Mouse (Mus musculus) left cerebral cortex, postnatal 25 days (tissue): ENCODE results near the gene Olfr1417. TPM values are rescaled to one million over a fixed set of nuclear protein-coding genes. Genes with fewer than 3 reads are reported as not detected.
"Not testable (repeated sequence)": the region's sequence is repeated elsewhere in the genome, so short reads cannot be mapped to it uniquely, and the experiment has no call there.

ENCODE experiments used
- DNase-seq, 2 experiments: peaks; one replicate each; pipeline ENCODE4 v3.0.0; 2022; ENCODE audit warnings: low spot score in 2 of 2, mixed read lengths in 1 of 2
- intact Hi-C: fragments of 180-260 bp; cut with DNase I; formaldehyde crosslinking; loops from one replicate; pipeline ENCODE4 v1.15.1; 2025
- total RNA-seq, 2 experiments: library from RNA; stranded (reverse); gene quantifications; 2 replicates each; pipeline ENCODE4 v1.2.3; 2021

The Olfr1417 gene
- total RNA-seq: not detected

DNA sequence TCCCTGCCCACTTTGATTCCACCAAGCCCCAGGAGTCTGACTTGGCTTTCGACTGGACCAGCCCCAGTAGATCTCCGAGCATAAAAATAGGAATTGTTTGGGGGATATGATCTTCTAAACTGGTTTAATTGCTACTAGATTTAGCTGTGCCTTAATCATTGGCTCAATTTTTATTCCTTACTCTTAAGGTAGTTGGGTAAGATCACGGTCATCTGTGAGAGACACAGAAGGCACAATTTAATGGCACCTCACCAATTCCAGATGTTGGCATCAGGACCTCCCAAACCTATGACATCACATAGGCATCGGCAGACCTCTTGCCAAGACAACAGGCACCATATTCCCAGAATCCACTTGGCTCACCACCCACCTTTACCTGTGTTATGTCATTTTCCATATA lies at the start of gene Olfr1417:
Gene Olfr1417 (minus strand): TSS at position 101 of the 400 bp plus-strand sequence.
- intact Hi-C loops: no loop called here
- no peak for DNase-seq

DNA sequence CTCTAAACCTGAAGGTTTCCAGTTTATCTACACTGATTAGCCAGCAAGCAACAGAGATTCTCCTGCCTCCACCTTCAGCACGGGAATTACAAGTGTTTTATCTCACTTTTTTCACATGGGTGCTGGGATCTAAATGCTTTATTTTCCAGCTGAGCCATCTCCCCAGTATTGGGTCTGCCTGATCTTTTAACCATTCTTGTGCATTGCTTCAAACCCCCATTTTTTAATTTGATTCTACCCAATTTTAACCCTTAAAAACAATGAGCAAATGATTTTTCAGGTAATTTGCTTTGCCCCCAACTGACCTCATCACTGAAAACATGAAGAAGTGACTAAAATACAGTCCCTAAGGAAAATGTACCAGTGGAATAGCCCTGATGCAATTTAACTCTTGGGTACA lies 47.2 kb upstream of the Olfr1417 start, which contains the start of gene Olfr1420:
Gene Olfr1420 (plus strand): TSS at position 301 of the 400 bp plus-strand sequence.
- no peak for DNase-seq
- intact Hi-C loops: no loop called here

DNA sequence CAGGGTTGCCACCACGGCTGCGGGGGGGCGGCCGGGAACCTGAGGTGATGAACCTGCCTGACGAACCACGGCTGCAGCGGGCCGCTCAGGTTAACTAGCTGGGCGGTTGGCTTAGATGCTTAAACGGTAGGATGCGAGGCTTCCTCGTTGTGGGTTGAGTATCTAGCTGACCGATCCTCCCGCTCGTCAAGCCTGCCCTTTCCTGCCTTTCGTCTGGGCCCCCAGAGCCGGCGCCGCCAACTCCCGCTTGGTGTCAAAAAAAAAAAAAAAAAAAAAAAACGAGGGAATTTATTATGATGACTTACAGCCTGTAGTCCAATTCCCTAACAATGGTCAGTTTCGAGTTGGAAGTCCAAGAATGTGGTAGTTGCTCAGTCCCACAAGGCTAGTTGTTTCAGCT lies 39.4 kb upstream of the Olfr1417 start:
- intact Hi-C loops, DNase-seq: not testable (repeated sequence)

DNA sequence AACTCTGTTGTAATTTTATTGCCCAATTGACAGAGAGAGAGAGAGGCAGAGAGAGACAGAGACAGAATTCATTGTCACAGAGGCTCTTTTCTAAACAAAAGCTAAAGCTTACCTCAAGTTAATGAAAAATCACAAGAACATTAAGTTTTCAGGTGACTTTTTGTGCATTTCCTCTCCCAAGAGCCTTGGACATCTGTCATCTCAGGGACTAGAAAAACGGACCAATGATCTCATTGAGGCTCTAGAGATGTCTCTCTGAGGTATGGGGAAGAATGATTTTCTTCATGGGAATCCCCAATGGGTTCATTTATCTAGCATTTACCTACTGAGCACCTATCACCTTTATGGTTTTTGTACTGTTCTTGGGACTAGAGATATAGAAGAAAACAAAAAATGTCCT lies 36.0 kb upstream of the Olfr1417 start, which contains the start of gene Olfr1419:
Gene Olfr1419 (minus strand): TSS at position 101 of the 400 bp plus-strand sequence.
- no peak for DNase-seq
- intact Hi-C loops: no loop called here

DNA sequence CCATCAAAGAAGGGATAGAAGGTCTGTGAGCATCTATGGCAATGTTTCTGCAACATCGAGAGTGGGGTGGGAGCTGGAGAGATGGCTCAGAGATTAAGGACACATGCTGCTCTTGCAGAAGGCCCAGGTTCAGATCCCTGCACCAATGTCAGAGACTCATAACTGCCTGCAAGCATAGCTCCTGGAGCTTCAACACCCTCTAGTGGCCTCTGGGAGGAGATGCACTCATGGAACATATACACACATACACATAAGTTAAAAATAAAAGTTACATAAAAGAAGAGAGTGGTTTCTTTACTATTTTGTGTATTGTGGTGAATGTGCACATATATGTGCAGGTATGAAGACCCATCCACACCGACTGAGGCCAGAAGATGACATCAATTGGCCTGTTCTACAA lies 28.8 kb upstream of the Olfr1417 start:
- intact Hi-C loops: no loop called here
- no peak for DNase-seq

DNA sequence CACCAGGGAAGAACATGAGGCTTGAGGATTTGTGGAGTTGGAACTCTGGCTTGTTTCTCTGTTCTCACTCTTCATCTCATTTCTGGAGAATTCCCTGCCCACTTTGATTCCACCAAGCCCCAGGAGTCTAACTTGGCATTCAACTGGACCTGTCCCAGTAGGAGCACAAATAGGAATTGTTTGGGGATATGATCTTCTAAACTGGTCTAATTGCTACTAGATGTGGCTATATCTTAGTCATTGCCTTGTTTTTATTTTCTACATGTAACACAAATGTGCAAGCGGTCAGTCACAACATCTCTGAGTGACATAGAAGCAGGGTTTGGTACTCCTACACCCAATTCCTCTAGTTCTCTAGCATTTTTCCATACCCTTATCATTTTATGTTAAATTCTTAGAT lies 21.9 kb upstream of the Olfr1417 start, which contains the start of gene Olfr1418:
Gene Olfr1418 (minus strand): TSS at position 101 of the 400 bp plus-strand sequence.
- no peak for DNase-seq
- intact Hi-C loops: no loop called here

DNA sequence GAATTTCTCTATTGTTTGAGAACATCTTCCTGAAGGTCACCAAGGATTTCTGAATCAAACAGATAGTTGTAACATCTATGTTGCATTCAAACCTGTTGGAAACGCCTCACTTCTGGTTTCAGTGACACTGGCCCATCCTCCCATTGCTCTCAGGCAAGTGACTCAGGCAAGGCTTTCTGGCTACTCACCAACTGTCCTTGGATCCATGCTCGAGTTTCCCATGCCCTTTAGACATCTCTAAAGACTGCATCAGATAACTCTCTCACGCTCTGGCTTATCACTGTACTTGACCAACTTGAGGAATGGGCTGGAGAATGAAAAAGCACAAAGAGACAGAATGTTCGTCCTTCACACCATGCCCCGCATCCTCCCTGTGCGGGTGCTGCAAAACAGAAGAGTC lies 17.5 kb upstream of the Olfr1417 start:
- no peak for DNase-seq
- intact Hi-C loops: no loop called here

DNA sequence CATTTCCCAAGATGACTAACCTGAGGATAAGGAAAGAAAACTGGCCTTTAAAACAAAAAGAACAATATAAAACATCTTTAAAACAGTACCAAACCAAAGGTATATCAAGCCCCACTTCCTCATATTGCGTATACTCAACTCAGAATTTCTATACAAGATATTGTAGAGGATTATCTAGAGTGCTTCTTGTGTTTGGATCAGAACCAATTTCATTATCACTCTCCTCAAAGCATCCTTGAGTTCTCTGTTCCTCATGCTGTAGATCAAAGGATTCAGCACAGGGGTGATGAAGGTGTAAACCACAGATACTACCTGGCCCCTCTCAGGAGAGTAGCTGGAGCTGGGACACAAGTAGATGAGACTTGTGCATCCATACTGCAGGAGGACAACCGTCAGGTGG lies 15.8 kb upstream of the Olfr1417 start:
- intact Hi-C loops: no loop called here
- no peak for DNase-seq

DNA sequence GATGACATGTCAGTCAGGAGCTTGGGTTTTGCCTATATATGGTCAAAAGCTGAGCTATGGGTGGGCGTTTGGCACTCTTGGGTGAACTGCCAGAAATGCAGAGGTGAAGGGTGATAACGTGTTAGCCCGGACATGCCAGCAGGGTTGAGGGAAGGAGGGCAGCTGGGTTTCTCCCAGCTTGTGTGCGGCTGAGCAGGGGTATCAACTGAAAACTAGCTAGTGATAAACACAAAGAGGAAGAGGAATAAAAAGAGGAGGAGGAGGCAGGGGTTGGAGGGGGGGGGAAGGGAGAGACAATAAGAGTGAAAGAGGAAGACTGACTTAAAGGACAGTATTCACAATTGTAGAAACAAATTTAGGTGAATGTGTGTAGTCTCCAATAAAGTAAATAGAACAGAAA lies 13.6 kb upstream of the Olfr1417 start:
- DNase-seq: no peak
- intact Hi-C loops: no loop called here

DNA sequence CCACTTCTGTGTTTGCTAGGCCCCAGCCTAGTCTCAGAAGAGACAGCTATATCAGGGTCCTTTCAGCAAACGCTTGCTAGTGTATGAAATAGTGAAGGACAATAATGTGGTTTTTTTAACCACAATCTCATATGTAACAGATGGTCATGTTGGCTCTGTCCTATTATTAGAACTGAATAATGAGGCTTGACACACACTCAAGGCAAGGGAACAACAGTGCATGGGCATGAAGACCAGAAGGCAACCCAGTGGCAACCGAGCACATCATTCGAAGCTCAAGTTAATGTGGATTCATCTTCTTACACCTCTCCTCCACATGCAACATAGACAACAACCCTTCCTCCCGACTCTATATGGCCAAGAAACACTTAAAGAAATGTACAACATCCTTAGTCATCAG lies 7.3 kb upstream of the Olfr1417 start:
- intact Hi-C loops: no loop called here

DNA sequence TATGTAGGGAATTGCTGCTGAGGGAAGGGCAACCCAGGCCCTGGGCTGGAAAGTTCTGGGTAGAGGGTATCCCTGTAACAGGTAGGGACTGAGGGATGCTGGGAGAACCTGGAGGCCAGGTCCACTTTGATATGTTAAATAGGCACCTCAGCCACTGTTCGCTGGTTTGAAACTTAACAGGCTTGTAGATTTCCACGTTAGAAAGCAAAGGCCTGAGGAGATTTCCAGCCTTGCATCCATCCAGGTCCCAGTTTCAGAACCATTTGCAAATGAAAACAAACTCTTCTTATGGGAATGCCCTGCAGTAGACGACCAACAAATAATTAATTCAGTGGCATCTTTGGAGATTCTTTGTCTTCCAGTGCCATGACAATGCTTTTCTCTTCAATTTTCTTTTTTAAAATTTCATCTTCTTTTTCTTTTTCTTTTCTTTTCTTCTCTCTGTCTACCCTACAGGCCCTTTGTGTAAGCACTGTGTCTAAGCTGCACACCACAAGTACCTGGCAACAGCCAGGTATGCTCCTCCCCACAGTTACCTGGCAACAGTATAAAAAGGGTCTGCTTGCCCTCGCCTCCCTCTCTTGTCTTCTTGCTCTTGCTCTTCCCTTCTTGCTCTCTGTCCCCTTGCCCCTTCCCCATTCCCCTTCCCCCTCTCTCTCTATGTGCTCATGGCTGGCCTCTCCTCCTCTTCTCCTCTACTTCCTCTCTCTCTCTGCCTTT lies 15.5 kb downstream of the Olfr1417 start:
- no peak for DNase-seq
- intact Hi-C loops: no loop called here

More for the DNA sequence above, 7.3 kb upstream of the Olfr1417 start:
- peak in 1 of 2 experiments; percentile 24 for DNase-seq

DNA sequence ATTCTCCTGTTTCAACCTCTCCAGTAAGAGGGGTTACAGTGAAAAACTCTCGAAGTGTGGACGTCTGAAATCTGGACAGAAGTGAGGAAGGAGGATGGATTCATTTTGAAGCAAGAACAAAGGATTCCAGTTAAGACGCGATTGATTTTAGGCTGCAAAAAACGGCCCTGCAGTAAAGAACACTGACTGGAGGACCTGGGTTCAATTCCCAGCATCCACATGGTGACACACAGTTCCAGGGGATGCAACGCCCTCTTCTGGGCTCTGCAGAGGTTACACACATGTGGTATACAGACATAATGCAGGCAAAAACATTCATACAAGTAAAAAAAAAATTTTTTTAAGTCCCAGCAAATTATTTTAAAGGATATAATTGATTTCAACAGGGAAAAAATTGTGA lies 18.8 kb downstream of the Olfr1417 start:
- no peak for DNase-seq
- intact Hi-C loops: no loop called here

DNA sequence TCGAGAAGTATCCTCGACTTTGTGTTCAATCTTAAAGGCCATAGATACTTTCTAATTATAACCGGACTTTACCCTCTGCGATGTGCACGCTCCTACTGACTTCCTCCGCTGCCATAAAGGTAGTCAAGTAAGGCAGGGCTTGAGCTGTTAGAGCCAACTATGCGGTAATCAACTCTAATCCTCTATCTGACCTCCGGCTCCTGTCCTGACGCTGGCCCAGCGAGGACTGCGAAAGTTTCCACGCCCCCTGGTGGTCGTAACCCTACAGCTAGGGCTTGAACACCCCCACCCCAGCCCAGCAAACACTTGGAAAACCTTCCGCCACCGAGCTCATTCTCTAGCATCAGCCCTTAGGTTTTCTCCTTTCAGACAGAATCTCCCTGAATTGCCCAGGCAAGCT lies 19.2 kb downstream of the Olfr1417 start:
- DNase-seq: peak; percentile 39 to 40
- intact Hi-C loops: loop anchor here (2.0 kb wide), 2 partner anchors 43 to 93 kb away; partner anchors contain the start of gene Patl1

DNA sequence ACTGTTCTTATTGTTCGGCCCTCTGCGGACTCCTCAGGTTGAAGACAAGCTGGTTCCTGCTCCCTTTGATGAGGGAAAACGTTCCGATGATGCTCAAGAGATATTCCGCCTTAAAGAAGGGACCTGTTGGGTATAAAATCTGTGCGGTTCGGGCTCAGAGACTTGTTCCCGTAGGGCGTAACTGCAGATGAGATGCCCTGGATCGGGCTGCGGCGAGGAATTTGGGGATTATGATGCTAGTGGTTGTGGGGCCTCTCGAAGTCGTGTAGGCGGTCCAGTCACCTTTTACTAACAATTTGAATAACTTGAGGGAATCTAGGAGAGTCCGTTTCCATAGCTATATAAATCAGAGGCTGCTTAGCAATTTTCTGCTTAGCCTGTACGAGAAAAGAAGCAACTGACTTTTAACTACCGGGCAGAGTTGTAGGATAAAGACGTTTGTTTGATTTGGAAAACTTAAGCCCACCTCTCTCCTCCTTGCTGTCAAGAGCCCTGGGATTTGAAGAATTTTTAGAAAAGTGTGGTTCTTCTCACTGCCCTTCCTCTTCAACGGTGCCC lies 19.8 kb downstream of the Olfr1417 start, which contains the start of gene Stx3:
Gene Stx3 (minus strand): TSS at position 261 of the 558 bp plus-strand sequence.
- peak in 1 of 2 experiments; percentile 31 for DNase-seq
- intact Hi-C loops: loop anchor here (2.0 kb wide), 2 partner anchors 42 to 94 kb away; partner anchors contain the start of gene Patl1

DNA sequence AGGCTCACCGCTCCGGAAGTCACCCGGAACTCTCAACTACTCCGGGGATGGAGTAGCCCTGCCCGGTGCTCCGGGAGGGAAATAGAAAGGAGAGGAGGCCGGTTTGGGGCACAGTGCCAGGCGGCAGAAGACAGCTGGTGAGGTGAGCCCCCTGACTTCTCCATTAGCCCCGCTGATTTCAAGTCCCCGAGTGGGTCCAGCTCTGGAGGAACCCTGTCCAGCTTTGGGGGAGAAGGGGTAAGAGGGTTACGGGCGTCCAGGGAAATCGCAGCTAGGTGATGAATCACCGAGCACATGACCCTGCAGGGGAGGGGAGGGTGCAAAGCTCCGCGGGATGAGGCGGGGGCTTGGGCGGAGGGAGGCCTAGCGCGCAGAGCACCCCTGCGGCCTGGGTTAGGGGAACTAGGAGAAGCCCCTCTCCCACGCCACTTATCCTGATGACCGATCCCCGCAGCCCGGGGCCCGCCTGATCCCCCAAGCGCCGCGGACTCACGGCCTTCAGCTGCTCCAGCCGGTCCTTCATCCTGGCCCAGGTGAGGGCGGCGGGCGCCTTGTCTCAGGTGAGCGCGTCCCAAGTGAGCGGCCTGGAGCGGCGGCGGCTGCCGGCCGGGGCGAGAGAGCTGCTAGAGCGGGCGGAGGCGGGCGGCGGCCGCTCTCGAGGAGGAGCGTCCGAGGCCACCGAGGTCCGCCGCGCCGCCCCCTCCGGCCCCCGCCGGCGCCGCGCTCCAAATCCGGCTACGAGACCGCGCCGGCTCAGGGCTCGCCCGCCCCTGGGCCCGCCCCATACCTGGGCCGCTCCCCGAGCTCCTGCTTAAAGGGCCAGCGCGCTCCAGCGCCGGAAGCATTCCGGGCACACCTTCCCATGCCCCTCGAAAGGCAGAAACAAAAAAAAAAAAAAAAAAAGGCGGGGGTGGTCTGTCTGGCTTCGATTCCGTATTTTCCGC lies 20.5 kb downstream of the Olfr1417 start:
- intact Hi-C loops: loop anchor here (1.0 to 2.0 kb wide), 3 partner anchors 42 to 188 kb away; partner anchors contain the start of gene Patl1
- peak; percentile 48 to 57 for DNase-seq

DNA sequence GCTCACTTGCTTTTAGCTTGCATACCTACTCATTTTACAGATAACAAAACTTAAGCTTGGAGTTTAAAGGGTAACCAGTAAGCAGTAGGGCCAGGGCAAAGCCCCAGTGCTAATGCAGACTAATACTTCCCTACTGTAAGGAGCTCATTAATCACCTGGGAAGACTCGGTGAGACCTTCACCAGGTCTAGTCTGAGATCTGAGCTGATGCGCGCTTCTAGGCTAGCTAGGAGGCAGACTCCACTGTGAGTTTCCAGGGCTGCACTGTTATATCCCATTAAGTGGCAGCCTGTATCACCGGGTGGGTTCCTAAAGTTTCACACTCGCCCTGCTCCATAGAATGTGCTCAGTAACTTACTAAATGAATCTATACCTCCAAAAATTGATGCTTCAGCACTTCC lies 21.4 kb downstream of the Olfr1417 start:
- intact Hi-C loops: no loop called here
- peak in 1 of 2 experiments; percentile 9 for DNase-seq

DNA sequence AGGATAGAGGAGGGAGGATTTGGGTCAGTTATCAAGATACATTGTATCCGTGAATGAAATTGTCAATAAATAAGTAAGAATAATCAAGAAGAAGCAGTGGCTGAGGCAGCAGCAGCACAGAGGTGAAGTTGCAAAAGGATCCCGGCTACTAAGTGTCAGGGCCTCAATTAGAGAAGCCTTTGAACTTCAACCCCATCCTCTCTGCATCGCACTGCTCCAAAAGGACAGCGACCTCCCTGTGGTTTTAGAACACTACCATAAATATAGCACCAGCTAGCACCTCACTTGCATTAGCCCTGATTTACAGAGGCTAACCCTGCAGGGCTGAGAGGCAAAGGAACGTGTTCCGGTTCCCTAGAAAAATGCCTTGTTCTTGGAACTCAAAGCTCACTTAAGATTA lies 22.3 kb downstream of the Olfr1417 start:
- intact Hi-C loops: no loop called here
- DNase-seq: no peak

DNA sequence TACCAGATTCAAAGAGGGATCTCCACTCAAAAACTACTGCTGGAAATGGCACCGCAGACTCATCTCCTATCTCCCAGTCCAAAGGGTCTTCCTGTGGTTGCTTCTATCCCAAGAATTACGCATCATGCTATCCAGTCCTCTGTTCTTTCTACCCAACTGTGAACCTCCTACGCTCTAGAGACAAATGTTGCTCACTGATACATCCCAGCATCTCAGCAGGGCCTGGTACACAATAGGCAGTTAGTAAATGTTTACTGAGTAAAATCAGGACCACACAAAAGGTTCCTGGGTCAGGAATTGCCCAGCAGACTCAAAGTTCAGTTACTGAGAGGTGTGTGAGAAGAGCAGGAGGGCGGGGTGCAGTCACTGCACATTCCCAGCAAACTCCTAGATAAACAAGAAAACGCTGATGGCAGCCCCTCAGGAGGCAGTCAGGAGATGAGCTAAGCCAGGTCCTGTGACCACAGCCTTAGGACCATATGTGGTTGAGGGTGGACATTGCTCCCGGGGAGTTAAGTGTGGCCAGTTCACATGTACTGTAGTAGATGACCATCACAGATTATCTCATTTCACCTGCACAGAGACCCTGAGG lies 24.2 kb downstream of the Olfr1417 start:
- intact Hi-C loops: no loop called here
- no peak for DNase-seq

DNA sequence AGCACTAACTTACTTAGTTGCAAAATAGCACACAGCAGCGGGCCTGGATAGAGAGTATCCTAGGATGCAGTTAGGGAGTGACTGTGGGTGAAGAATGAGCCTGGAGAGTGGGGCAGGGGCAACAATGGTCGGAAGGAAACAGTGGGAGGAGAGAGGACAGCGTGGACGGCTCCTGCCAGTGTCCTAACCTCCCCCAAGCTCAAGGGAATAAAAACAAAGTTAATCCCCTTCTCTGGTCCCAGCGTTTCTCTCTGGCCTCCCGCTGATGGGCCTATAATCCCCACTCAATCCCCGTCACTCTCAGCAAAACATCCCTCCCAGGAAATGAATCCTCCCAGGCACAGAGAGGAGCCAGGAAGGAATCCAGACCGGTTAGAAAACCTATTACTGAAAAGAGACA lies 25.4 kb downstream of the Olfr1417 start:
- no peak for DNase-seq
- intact Hi-C loops: no loop called here
